Comparison of ENCODE assay signal across 9 mouse cellular contexts in the genomic region with DNA sequence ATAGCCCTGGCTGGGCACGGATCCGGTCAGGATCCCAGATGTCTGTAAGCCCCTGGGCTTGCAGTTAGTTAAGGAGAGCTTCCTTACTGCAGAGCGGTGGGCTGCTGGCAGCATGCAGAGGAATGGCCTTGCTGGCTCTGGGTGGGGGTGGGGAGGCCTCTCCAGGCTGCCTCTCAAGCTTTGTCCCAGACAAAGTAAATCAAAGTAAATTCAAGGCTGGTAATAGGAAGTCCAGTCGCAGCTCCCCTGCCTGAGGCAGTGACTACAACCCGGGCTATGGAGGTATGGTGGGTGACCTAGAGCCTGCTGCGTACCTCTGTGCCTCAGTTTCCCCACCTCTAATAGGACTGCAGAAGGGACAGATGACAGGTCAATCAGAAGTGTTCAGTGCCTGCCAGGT. TPM values are rescaled to one million over a fixed set of nuclear protein-coding genes. Genes with fewer than 3 reads are reported as not detected.
A peak's percentile ranks its signal among the peaks of the same experiment; 100 is the strongest.
DNase-seq lines count a peak whose midpoint lies in the region; ATAC-seq and TF ChIP-seq lines count a peak whose summit lies in the region.
"Had no signal": no experiment of that assay in that cellular context is flagged by ENCODE, and none has a peak within 500 bp of the region (broad histone marks: within the 10 kb centered on the region; RNA-seq: fewer than 3 reads in every experiment).

No protein-coding gene starts in this region.

- no peaks in the 10 kb centered on the region for H3K9me3 ChIP-seq in forebrain, embryonic 10.5 days
- H3K9me3 ChIP-seq in forebrain, embryonic 14.5 days (replicated peaks; ENCODE audit: control insufficient read depth, low read length): no peaks in the 10 kb centered on the region
- H3K9me3 ChIP-seq in hindbrain, embryonic 14.5 days (ENCODE audit: control insufficient read depth, low read length): no peaks in the 10 kb centered on the region

- no peak overlapping the region for H3K4me2 ChIP-seq in forebrain, embryonic 14.5 days (ENCODE audit: low read length)
- peak overlapping the region; percentile 17 for H3K4me2 ChIP-seq in hindbrain, embryonic 14.5 days (replicated peaks)
- peak overlapping the region; percentile 98 for H3K4me2 ChIP-seq in myocyte (ENCODE audit: low read depth)

- peak overlapping the region; percentile 61 for H3K4me3 ChIP-seq in forebrain, embryonic 10.5 days
- no peak overlapping the region for H3K4me3 ChIP-seq in forebrain, embryonic 14.5 days (ENCODE audit: low read depth, low read length)
- H3K4me3 ChIP-seq in hindbrain, embryonic 14.5 days (replicated peaks; ENCODE audit: low read length): no peak overlapping the region
- peak overlapping the region; percentile 59 for H3K4me3 ChIP-seq in myocyte

- H3K36me3 ChIP-seq in forebrain, embryonic 10.5 days (replicated peaks): peaks cover 25% of the 10 kb centered on the region
- H3K36me3 ChIP-seq in forebrain, embryonic 14.5 days (ENCODE audit: control insufficient read depth, insufficient read depth, low read length): no peaks in the 10 kb centered on the region
- H3K36me3 ChIP-seq in hindbrain, embryonic 14.5 days (replicated peaks; ENCODE audit: control insufficient read depth, insufficient read depth): no peaks in the 10 kb centered on the region
- H3K36me3 ChIP-seq in myocyte (ENCODE audit: control insufficient read depth, insufficient read depth): no peaks in the 10 kb centered on the region

- TF ChIP-seq POLR2A in myocyte (IDR thresholded peaks at IDR 0.05; ENCODE audit: insufficient read length, low read depth): no peak

- H3K27me3 ChIP-seq in forebrain, embryonic 10.5 days (ENCODE audit: poor library complexity, severe bottlenecking): peaks cover 68% of the 10 kb centered on the region
- peaks cover 30% of the 10 kb centered on the region for H3K27me3 ChIP-seq in forebrain, embryonic 14.5 days (replicated peaks; ENCODE audit: control insufficient read depth, insufficient read depth, low read length)
- H3K27me3 ChIP-seq in hindbrain, embryonic 14.5 days (ENCODE audit: control insufficient read depth, insufficient read depth, low read length): peaks cover 44% of the 10 kb centered on the region
- H3K27me3 ChIP-seq in myocyte (ENCODE audit: control insufficient read depth, insufficient read depth, insufficient read length): no peaks in the 10 kb centered on the region

- H3ac ChIP-seq in myocyte (ENCODE audit: control insufficient read depth, insufficient read length): no peak overlapping the region

- H3K27ac ChIP-seq in forebrain, embryonic 10.5 days: peak overlapping the region; percentile 82
- H3K27ac ChIP-seq in forebrain, embryonic 14.5 days (ENCODE audit: low read depth, low read length): no peak overlapping the region
- no peak overlapping the region for H3K27ac ChIP-seq in hindbrain, embryonic 14.5 days

- no peak for ATAC-seq in forebrain, embryonic 14.5 days
- no peak for ATAC-seq in hindbrain, embryonic 14.5 days (ENCODE audit: low FRiP score)
- ATAC-seq: activated CD4-positive, CD25-positive, alpha-beta regulatory T cell, adult 4 months had no signal

- no peak for DNase-seq in forebrain, embryonic 10.5 days (ENCODE audit: extremely low spot score, low spot score)
- DNase-seq in forebrain, embryonic 14.5 days (ENCODE audit: low spot score): no peak
- peak; percentile 33 to 35 for DNase-seq in kidney, postnatal 4 days
- DNase-seq in kidney, postnatal 25 days: no peak
- DNase-seq in hindbrain, embryonic 14.5 days (ENCODE audit: low spot score): no peak
- DNase-seq in cerebellum, postnatal 25 days: no peak
- DNase-seq in cerebellum, postnatal 36 days: no peak

- 8% methylated on average over 6 of the region's 6 CpGs for WGBS in forebrain, embryonic 10.5 days
- WGBS in forebrain, embryonic 14.5 days: 7% methylated on average over 6 of the region's 6 CpGs
- WGBS in hindbrain, embryonic 14.5 days: 19% methylated on average over 6 of the region's 6 CpGs

- H3K9ac ChIP-seq in forebrain, embryonic 14.5 days (ENCODE audit: low read length): no peak overlapping the region
- H3K9ac ChIP-seq in hindbrain, embryonic 14.5 days: no peak overlapping the region

- peaks cover 33% of the 10 kb centered on the region for H3K79me2 ChIP-seq in myocyte (ENCODE audit: control insufficient read depth, insufficient read depth)

- peaks cover 80% of the 10 kb centered on the region for H3K4me1 ChIP-seq in forebrain, embryonic 10.5 days
- no peaks in the 10 kb centered on the region; the same call in 1 of the 2 replicates for H3K4me1 ChIP-seq in forebrain, embryonic 14.5 days (ENCODE audit: control insufficient read depth, insufficient read depth, low read length)
- peaks cover 17% of the 10 kb centered on the region for H3K4me1 ChIP-seq in hindbrain, embryonic 14.5 days (replicated peaks; ENCODE audit: control insufficient read depth, insufficient read depth, low read length)

TF ChIP-seq in myocyte, 11 proteins besides CTCF, POLR2A, EP300 and RAD21:
- TF ChIP-seq USF1 (IDR thresholded peaks at IDR 0.05; ENCODE audit: low read depth) (no peak), POLR2AphosphoS2 (IDR thresholded peaks at IDR 0.05; ENCODE audit: insufficient read length, low read depth) (no peak), MYOD1 (IDR thresholded peaks at IDR 0.05; ENCODE audit: control insufficient read depth in 1 of 3, insufficient read length in 2 of 3, low read depth in 2 of 3) (no peak), MAX (IDR thresholded peaks at IDR 0.05; ENCODE audit: low read depth) (no peak), TCF12 (IDR thresholded peaks at IDR 0.05; ENCODE audit: insufficient read depth, poor library complexity, severe bottlenecking) (no peak), REST (IDR thresholded peaks at IDR 0.05; ENCODE audit: insufficient read depth, insufficient read length) (no peak), SRF (IDR thresholded peaks at IDR 0.05; ENCODE audit: control insufficient read depth, insufficient read length, low read depth) (no peak), TCF3 (IDR thresholded peaks at IDR 0.05; ENCODE audit: insufficient read length, low read depth) (no peak), E2F4 (IDR thresholded peaks at IDR 0.05; ENCODE audit: insufficient read depth) (no peak), CEBPB (IDR thresholded peaks at IDR 0.05; ENCODE audit: insufficient read depth, poor library complexity, severe bottlenecking) (no peak), MYOG (IDR thresholded peaks at IDR 0.05; ENCODE audit: control insufficient read depth in 1 of 3, insufficient read depth in 1 of 3, insufficient read length in 2 of 3, low read depth in 2 of 3) (no peak)

RNA-seq across cellular contexts. Expression of gene Snai1, which starts 3.3 kb away (rescaled TPM):
- 40.4 and 46.9 TPM in 2 replicates for polyA plus RNA-seq in forebrain, embryonic 10.5 days (2016; fragmentation: Nextera tagmentation; extraction: Ambion mirVana)
- polyA plus RNA-seq in forebrain, embryonic 14.5 days (2014; fragmentation: Nextera tagmentation; extraction: Ambion mirVana): 3.0 and 5.0 TPM in 2 replicates
- 5.5 and 7.5 TPM in 2 replicates for polyA plus RNA-seq in hindbrain, embryonic 14.5 days (2014; fragmentation: Nextera tagmentation; extraction: Ambion mirVana)
- polyA plus RNA-seq in myocyte (2012; fragmentation: generic; extraction: Trizol): 48.5 TPM
- polyA plus RNA-seq: activated CD4-positive, CD25-positive, alpha-beta regulatory T cell, adult 4 months had no signal

RNA-seq across cellular contexts. Expression of gene Spata2, which starts 48.6 kb away (rescaled TPM):
- polyA plus RNA-seq in forebrain, embryonic 10.5 days (2016; fragmentation: Nextera tagmentation; extraction: Ambion mirVana): 21.0 and 21.5 TPM in 2 replicates
- polyA plus RNA-seq in forebrain, embryonic 14.5 days (2014; fragmentation: Nextera tagmentation; extraction: Ambion mirVana): 22.1 and 32.1 TPM in 2 replicates
- polyA plus RNA-seq in hindbrain, embryonic 14.5 days (2014; fragmentation: Nextera tagmentation; extraction: Ambion mirVana): 27.3 and 29.6 TPM in 2 replicates
- polyA plus RNA-seq in myocyte (2012; fragmentation: generic; extraction: Trizol): 30.5 TPM

RNA-seq across cellular contexts. Expression of gene Rnf114, which starts 48.9 kb away (rescaled TPM):
- 136 and 137 TPM in 2 replicates for polyA plus RNA-seq in forebrain, embryonic 10.5 days (2016; fragmentation: Nextera tagmentation; extraction: Ambion mirVana)
- 150 and 151 TPM in 2 replicates for polyA plus RNA-seq in forebrain, embryonic 14.5 days (2014; fragmentation: Nextera tagmentation; extraction: Ambion mirVana)
- 110 and 115 TPM in 2 replicates for polyA plus RNA-seq in hindbrain, embryonic 14.5 days (2014; fragmentation: Nextera tagmentation; extraction: Ambion mirVana)
- 40.9 TPM for polyA plus RNA-seq in myocyte (2012; fragmentation: generic; extraction: Trizol)

Comparison
In these comparisons a context has a peak if more than half of its experiments do, and no peak if none do; other contexts are left out.
1. DNase-seq: peak in kidney, postnatal 4 days (2 of 2); none in forebrain, embryonic 10.5 days (single experiment), forebrain, embryonic 14.5 days (single experiment), kidney, postnatal 25 days (0 of 2), hindbrain, embryonic 14.5 days (single experiment), cerebellum, postnatal 25 days (0 of 2) and cerebellum, postnatal 36 days (0 of 2).
2. H3K4me3 ChIP-seq: peak in forebrain, embryonic 10.5 days (single experiment) and myocyte (single experiment); none in forebrain, embryonic 14.5 days (single experiment) and hindbrain, embryonic 14.5 days (single experiment).